Mouse (Mus musculus): ENCODE measurements at regions not wholly inside any gene's neighbourhood (a gene's known extent, or its start where the extent isn't known, plus 50 kb on each side); places are given as distances from the start of the nearest gene placed in this dataset.

DNA sequence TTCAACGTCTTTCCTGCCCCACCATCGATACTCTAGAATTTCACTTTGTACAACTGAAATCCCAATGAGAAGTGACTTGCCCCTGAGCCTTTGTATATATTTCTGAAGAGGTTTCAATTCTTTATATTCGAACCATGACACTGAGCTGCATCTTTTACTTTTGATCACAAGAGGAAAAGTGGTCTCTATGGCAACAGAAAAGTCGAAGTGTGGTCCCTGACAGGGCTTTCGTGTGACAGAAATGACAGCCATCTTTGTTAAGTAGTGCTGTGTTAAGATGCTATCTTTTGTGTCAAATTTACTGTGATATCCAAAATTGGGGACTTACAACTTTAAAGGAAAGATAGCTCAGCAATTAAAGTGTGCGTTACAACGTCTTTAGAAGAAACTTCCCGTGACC lies 412.1 kb upstream of the Itga1 start:
- no peak overlapping the region for H3K4me3 ChIP-seq (ENCODE audit: low read depth, low read length)

DNA sequence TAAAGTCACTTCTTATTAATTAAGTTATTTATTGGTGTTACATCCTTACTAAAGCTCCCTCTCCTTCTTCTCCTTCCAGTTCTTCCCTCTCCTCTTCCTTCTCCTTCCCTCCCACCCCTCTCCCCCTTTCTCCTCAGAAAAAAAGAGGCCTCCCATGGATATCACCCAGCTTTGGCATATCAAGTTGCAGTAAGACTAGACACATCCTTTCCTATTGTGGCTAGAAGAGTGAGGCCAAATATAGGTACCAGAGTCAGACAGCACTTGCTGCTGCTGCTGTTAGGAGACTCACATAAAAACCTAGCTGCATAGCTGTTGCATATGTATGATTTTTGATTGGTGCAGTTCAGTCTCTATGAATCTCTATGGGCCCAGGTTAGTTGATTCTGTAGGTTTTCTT lies 410.4 kb upstream of the Itga1 start:
- Histone ChIP-seq H3K9me3 (ENCODE audit: control insufficient read depth, low read length) (no peaks in the 10 kb centered on the region), H3K36me3 (ENCODE audit: control insufficient read depth, insufficient read depth, low read length) (no peaks in the 10 kb centered on the region), H3K4me3 (ENCODE audit: low read depth, low read length) (no peak overlapping the region), H3K27ac (ENCODE audit: low read depth, low read length) (no peak overlapping the region), H3K27me3 (ENCODE audit: control insufficient read depth, insufficient read depth, low read length) (no peaks in the 10 kb centered on the region), H3K4me2 (ENCODE audit: low read depth, low read length) (no peak overlapping the region), H3K4me1 (ENCODE audit: control insufficient read depth, insufficient read depth, low read length) (peaks cover 4% of the 10 kb centered on the region; the same call in 1 of the 2 replicates), H3K9ac (replicated peaks; ENCODE audit: low read depth, low read length) (no peak overlapping the region)
- no peak for ATAC-seq (ENCODE audit: low read depth)

More for the DNA sequence above, 412.1 kb upstream of the Itga1 start:
- H3K4me1 ChIP-seq (ENCODE audit: control insufficient read depth, insufficient read depth, low read length) = no peaks in the 10 kb centered on the region; the same call in 1 of the 2 replicates
- no peaks in the 10 kb centered on the region for H3K36me3 ChIP-seq (ENCODE audit: control insufficient read depth, insufficient read depth, low read length)
- no peak for ATAC-seq (ENCODE audit: low read depth)
- H3K9ac ChIP-seq (replicated peaks; ENCODE audit: low read depth, low read length) = no peak overlapping the region
- no peak overlapping the region for H3K27ac ChIP-seq (ENCODE audit: low read depth, low read length)
- WGBS = 58% methylated on average over 8 of the region's 8 CpGs
- no peaks in the 10 kb centered on the region for H3K27me3 ChIP-seq (ENCODE audit: control insufficient read depth, insufficient read depth, low read length)
- H3K9me3 ChIP-seq (ENCODE audit: control insufficient read depth, low read length) = no peaks in the 10 kb centered on the region
- H3K4me2 ChIP-seq (ENCODE audit: low read depth, low read length) = no peak overlapping the region

DNA sequence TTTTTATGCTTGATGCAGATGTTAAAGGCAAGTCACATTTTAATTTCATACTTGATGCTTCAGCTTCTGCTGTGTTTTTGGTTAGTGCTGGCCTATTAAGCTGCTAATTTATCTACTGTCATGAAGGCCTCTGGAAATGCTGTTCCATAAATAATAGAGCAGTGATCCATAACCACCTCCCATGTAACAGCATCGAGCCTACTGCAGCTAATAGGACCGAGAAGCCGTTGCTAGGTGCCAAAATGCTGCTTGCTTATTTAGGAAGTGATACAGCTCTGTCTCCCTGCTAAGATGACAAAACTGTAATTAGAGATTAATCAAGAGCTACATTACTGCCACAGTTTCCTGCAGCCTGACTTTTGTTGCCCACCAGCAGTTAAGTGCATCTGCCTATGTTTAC lies 406.9 kb upstream of the Itga1 start:
- Histone ChIP-seq H3K36me3 (ENCODE audit: control insufficient read depth, insufficient read depth, low read length) (no peaks in the 10 kb centered on the region), H3K27ac (ENCODE audit: low read depth, low read length) (0 out of 2 replicates have a peak overlapping the region, but pooled peaks have one; percentile 34), H3K4me1 (ENCODE audit: control insufficient read depth, insufficient read depth, low read length) (peaks cover 4% of the 10 kb centered on the region; the same call in 1 of the 2 replicates), H3K27me3 (ENCODE audit: control insufficient read depth, insufficient read depth, low read length) (no peaks in the 10 kb centered on the region), H3K4me3 (ENCODE audit: low read depth, low read length) (no peak overlapping the region), H3K9me3 (ENCODE audit: control insufficient read depth, low read length) (no peaks in the 10 kb centered on the region), H3K9ac (replicated peaks; ENCODE audit: low read depth, low read length) (no peak overlapping the region), H3K4me2 (ENCODE audit: low read depth, low read length) (no peak overlapping the region)
- 25% methylated on average over 3 of the region's 3 CpGs for WGBS
- ATAC-seq (ENCODE audit: low read depth) = peak; percentile 73; the same call in 1 of the 2 replicates

DNA sequence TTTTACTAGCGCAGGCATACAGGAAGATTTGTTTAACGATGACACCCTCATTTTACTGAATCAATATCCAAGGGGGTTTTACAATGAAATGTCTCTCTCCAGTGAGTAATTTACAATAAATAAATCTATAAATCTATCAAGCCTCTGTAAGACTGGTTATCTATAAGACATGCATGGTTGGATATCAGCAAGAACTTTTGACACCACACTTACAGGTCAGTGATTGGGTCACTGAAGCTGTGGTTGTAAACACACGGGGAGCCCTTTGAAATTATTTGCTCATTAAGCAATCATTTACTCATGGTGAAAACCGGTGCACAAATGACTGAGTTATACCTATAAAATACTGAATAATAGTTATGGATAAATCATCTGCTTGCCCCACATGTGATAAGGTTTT lies 392.6 kb upstream of the Itga1 start:
- Histone ChIP-seq H3K27ac (ENCODE audit: low read depth, low read length) (no peak overlapping the region), H3K4me2 (ENCODE audit: low read depth, low read length) (no peak overlapping the region), H3K9me3 (ENCODE audit: control insufficient read depth, low read length) (no peaks in the 10 kb centered on the region), H3K4me1 (ENCODE audit: control insufficient read depth, insufficient read depth, low read length) (no peaks in the 10 kb centered on the region), H3K4me3 (ENCODE audit: low read depth, low read length) (no peak overlapping the region), H3K9ac (replicated peaks; ENCODE audit: low read depth, low read length) (no peak overlapping the region), H3K36me3 (ENCODE audit: control insufficient read depth, insufficient read depth, low read length) (no peaks in the 10 kb centered on the region), H3K27me3 (ENCODE audit: control insufficient read depth, insufficient read depth, low read length) (no peaks in the 10 kb centered on the region)
- ATAC-seq (ENCODE audit: low read depth) = peak; percentile 34; the same call in 1 of the 2 replicates
- WGBS = 8% methylated on average over 4 of the region's 4 CpGs

DNA sequence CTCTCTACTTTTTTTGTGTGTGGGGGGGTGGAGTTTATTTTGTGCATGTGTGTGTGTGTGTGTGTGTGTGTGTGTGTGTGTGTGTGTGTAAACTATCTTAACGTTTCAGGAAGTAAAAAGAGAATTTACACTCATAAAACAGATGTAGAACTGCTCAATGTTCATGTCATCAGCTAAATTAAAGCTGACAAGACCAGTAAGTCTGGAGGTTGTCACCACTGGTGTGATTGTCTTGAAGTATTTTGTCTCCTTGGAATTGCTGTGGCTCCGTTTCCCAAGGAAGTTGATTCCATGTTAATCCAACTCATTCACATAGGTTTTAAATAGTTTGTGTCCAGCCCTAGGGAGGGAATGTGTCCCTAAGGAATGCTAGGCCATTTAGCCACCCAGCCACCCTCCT lies 374.1 kb upstream of the Itga1 start:
- H3K4me2 ChIP-seq (ENCODE audit: low read depth, low read length) = no peak overlapping the region
- WGBS = 54% methylated on average over 2 of the region's 2 CpGs

DNA sequence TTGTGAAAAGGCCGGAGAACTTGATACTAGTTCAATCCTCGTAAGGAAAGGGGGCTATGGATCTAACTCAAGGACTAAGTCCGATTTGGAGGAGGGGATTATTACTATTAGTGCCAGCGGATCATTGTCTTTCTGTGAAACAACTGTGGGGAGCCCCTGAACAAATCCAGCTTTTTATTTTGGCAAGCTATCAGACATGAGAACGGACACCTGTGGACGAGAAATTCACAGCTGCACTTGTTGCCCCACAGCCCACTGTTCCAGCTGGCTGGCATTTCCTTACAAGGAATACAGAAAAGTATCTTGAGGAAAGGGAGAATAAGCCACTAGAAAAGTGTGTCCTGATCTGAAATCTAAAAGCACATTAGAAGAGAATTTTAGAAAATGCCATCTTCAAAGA lies 363.9 kb upstream of the Itga1 start:
- Histone ChIP-seq H3K36me3 (ENCODE audit: control insufficient read depth, insufficient read depth, low read length) (no peaks in the 10 kb centered on the region), H3K27ac (ENCODE audit: low read depth, low read length) (no peak overlapping the region), H3K27me3 (ENCODE audit: control insufficient read depth, insufficient read depth, low read length) (no peaks in the 10 kb centered on the region), H3K4me2 (ENCODE audit: low read depth, low read length) (no peak overlapping the region), H3K9me3 (ENCODE audit: control insufficient read depth, low read length) (no peaks in the 10 kb centered on the region), H3K4me1 (ENCODE audit: control insufficient read depth, insufficient read depth, low read length) (no peaks in the 10 kb centered on the region), H3K4me3 (ENCODE audit: low read depth, low read length) (no peak overlapping the region), H3K9ac (replicated peaks; ENCODE audit: low read depth, low read length) (no peak overlapping the region)
- ATAC-seq (ENCODE audit: low read depth) = no peak
- 83% methylated on average over 6 of the region's 6 CpGs for WGBS

More for the DNA sequence above, 374.1 kb upstream of the Itga1 start:
- Histone ChIP-seq H3K27ac (ENCODE audit: low read depth, low read length) (no peak overlapping the region), H3K4me1 (ENCODE audit: control insufficient read depth, insufficient read depth, low read length) (no peaks in the 10 kb centered on the region), H3K9me3 (ENCODE audit: control insufficient read depth, low read length) (no peaks in the 10 kb centered on the region), H3K27me3 (ENCODE audit: control insufficient read depth, insufficient read depth, low read length) (no peaks in the 10 kb centered on the region), H3K36me3 (ENCODE audit: control insufficient read depth, insufficient read depth, low read length) (no peaks in the 10 kb centered on the region), H3K4me3 (ENCODE audit: low read depth, low read length) (no peak overlapping the region), H3K9ac (replicated peaks; ENCODE audit: low read depth, low read length) (no peak overlapping the region)
- no peak for ATAC-seq (ENCODE audit: low read depth)

DNA sequence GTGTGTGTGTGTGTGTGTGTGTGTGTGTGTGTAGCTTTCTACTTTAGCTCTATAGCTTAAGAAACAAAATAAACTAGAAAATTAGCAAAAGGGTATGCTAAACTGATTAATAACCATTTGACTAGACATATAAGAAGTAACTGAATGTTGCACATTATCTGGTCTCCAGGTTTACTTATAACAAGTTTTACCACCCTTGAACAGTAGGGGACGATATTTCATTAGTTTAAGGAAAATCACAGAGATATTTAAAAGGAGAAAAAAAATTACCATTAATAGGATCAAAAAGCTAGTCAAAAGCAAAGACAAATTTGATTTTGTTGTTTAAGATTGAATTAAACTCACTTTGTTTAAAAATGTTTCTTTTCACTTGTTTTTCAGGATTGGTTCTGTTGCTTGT lies 349.5 kb upstream of the Itga1 start:
- no peaks in the 10 kb centered on the region for H3K36me3 ChIP-seq (ENCODE audit: control insufficient read depth, insufficient read depth, low read length)
- H3K27me3 ChIP-seq (ENCODE audit: control insufficient read depth, insufficient read depth, low read length) = no peaks in the 10 kb centered on the region; the same call in 1 of the 2 replicates
- H3K4me2 ChIP-seq (ENCODE audit: low read depth, low read length) = no peak overlapping the region
- no peak overlapping the region for H3K4me3 ChIP-seq (ENCODE audit: low read depth, low read length)
- no peak for ATAC-seq (ENCODE audit: low read depth)
- H3K9me3 ChIP-seq (ENCODE audit: control insufficient read depth, low read length) = no peaks in the 10 kb centered on the region
- 20% methylated on average over 1 of the region's 1 CpGs for WGBS
- H3K27ac ChIP-seq (ENCODE audit: low read depth, low read length) = no peak overlapping the region
- H3K4me1 ChIP-seq (ENCODE audit: control insufficient read depth, insufficient read depth, low read length) = no peaks in the 10 kb centered on the region
- no peak overlapping the region for H3K9ac ChIP-seq (replicated peaks; ENCODE audit: low read depth, low read length)

DNA sequence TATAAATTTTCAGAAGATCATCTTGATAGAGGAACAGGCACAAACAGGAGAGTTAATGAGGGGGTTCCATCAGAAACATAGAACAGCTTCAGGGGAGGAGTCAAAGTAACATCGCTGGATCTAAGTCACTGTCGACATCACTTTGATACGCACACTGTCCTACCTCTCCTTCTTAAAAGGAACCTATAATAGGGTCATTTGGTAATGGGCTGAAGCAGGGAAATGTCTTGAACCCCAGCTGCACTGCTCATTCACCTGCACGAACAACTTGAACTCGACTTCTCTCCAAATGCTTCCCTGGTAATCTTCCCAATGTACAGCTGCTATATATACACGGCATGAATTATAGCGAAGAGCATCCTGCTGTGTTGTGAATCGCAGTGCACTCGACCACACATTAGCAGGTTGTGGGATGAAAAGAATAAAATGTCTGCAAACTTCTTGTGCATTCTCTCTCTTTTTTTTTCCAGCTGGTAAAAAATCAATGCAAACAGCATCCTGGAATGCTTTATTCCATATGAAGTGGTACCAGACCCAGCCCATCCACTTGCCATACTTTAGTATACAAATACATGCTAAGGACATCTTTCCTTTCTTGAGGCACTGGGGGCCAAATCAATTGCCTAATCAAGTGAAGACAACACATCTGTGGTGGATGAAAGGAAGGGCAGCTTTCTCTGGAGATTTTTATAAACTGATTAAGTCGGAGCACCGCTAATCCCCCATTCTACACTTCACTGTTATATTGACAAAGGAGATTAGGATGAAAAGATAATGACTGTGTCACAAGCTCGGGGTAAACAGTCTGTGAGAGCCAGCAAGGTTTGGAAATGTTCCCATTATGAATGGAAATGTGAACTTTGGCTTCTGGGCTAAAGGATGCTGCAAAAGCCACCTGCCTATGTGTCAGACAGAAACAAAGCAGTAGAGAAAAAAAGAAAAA lies 325.6 kb upstream of the Itga1 start:
- no peak overlapping the region for H3K27ac ChIP-seq (ENCODE audit: low read depth, low read length)
- 58% methylated on average over 12 of the region's 12 CpGs for WGBS
- H3K9ac ChIP-seq (replicated peaks; ENCODE audit: low read depth, low read length) = no peak overlapping the region
- H3K27me3 ChIP-seq (ENCODE audit: control insufficient read depth, insufficient read depth, low read length) = no peaks in the 10 kb centered on the region
- no peak overlapping the region for H3K4me3 ChIP-seq (ENCODE audit: low read depth, low read length)
- H3K4me1 ChIP-seq (ENCODE audit: control insufficient read depth, insufficient read depth, low read length) = no peaks in the 10 kb centered on the region
- H3K4me2 ChIP-seq (ENCODE audit: low read depth, low read length) = no peak overlapping the region
- no peaks in the 10 kb centered on the region for H3K9me3 ChIP-seq (ENCODE audit: control insufficient read depth, low read length)
- no peak for ATAC-seq (ENCODE audit: low read depth)
- no peaks in the 10 kb centered on the region for H3K36me3 ChIP-seq (ENCODE audit: control insufficient read depth, insufficient read depth, low read length)
